Comparison of ENCODE assay signal across 13 mouse cellular contexts in genomic region chr3:82111986-82112385, GRCm38 (mm10). TPM values are rescaled to one million over a fixed set of nuclear protein-coding genes. Genes with fewer than 3 reads are reported as not detected.
DNase-seq lines count a peak whose midpoint lies in the region; ATAC-seq and TF ChIP-seq lines count a peak whose summit lies in the region.
"Had no signal": no experiment of that assay in that cellular context is flagged by ENCODE, and none has a peak within 500 bp of the region (broad histone marks: within the 10 kb centered on the region; RNA-seq: fewer than 3 reads in every experiment).

No protein-coding gene starts in this region.

- H3K9ac ChIP-seq in lung, embryonic 16.5 days (ENCODE audit: low read length) = no peak overlapping the region
- no peak overlapping the region for H3K9ac ChIP-seq in kidney, postnatal 0 days (ENCODE audit: low read depth, low read length)
- H3K9ac ChIP-seq in stomach, embryonic 16.5 days (ENCODE audit: low read length) = no peak overlapping the region
- no peak overlapping the region for H3K9ac ChIP-seq in liver, postnatal 0 days (replicated peaks)
- H3K9ac ChIP-seq: embryonic facial prominence, embryonic 13.5 days; hindbrain, embryonic 12.5 days; liver, embryonic 15.5 days had no signal

- H3K27ac ChIP-seq in lung, embryonic 16.5 days (ENCODE audit: low read length) = peak overlapping the region; percentile 81
- peak overlapping the region; percentile 77 for H3K27ac ChIP-seq in heart, embryonic 10.5 days
- peak overlapping the region; percentile 34; the same call in 1 of the 2 replicates for H3K27ac ChIP-seq in kidney, postnatal 0 days
- peak overlapping the region; percentile 25; the same call in 1 of the 2 replicates for H3K27ac ChIP-seq in stomach, embryonic 16.5 days (ENCODE audit: low read length)
- no peak overlapping the region for H3K27ac ChIP-seq in liver, postnatal 0 days (ENCODE audit: low read depth)
- H3K27ac ChIP-seq: embryonic facial prominence, embryonic 13.5 days; hindbrain, embryonic 12.5 days; liver, embryonic 15.5 days had no signal

- TF ChIP-seq EP300 in liver, postnatal 0 days (IDR thresholded peaks at IDR 0.05; ENCODE audit: low read depth) = no peak

- intact Hi-C loops in left cerebral cortex, postnatal 14 days (cut with DNase I) = no loop called here

- 27% methylated on average over 3 of the region's 3 CpGs for WGBS in lung, embryonic 16.5 days
- 18% methylated on average over 3 of the region's 3 CpGs for WGBS in heart, embryonic 10.5 days
- 60% methylated on average over 3 of the region's 3 CpGs for WGBS in kidney, postnatal 0 days
- 56% methylated on average over 3 of the region's 3 CpGs for WGBS in stomach, embryonic 16.5 days
- 56% methylated on average over 3 of the region's 3 CpGs for WGBS in liver, postnatal 0 days (ENCODE audit: insufficient replicate concordance)

- H3K4me3 ChIP-seq in lung, embryonic 16.5 days (ENCODE audit: low read length) = no peak overlapping the region
- peak overlapping the region; percentile 18; the same call in 1 of the 2 replicates for H3K4me3 ChIP-seq in heart, embryonic 10.5 days
- H3K4me3 ChIP-seq in kidney, postnatal 0 days (replicated peaks; ENCODE audit: low read depth, low read length) = no peak overlapping the region
- no peak overlapping the region for H3K4me3 ChIP-seq in stomach, embryonic 16.5 days (replicated peaks; ENCODE audit: low read length)
- no peak overlapping the region for H3K4me3 ChIP-seq in liver, postnatal 0 days (ENCODE audit: low read depth, low read length)
- H3K4me3 ChIP-seq: embryonic facial prominence, embryonic 13.5 days; hindbrain, embryonic 12.5 days; liver, embryonic 15.5 days had no signal

- H3K27me3 ChIP-seq in lung, embryonic 16.5 days (ENCODE audit: control insufficient read depth, insufficient read depth, low read depth, low read length) = no peaks in the 10 kb centered on the region
- no peaks in the 10 kb centered on the region for H3K27me3 ChIP-seq in heart, embryonic 10.5 days (ENCODE audit: insufficient read depth, poor library complexity, severe bottlenecking)
- H3K27me3 ChIP-seq in kidney, postnatal 0 days (ENCODE audit: insufficient read depth, low read length) = no peaks in the 10 kb centered on the region
- H3K27me3 ChIP-seq in stomach, embryonic 16.5 days (ENCODE audit: control insufficient read depth, insufficient read depth, low read length) = no peaks in the 10 kb centered on the region
- H3K27me3 ChIP-seq in liver, postnatal 0 days (ENCODE audit: insufficient read depth, low read length) = no peaks in the 10 kb centered on the region
- H3K27me3 ChIP-seq: embryonic facial prominence, embryonic 13.5 days; hindbrain, embryonic 12.5 days; liver, embryonic 15.5 days had no signal

- DNase-seq in lung, adult 18-20 months = no peak
- DNase-seq in heart, embryonic 10.5 days (ENCODE audit: low spot score) = no peak
- DNase-seq in kidney, postnatal 0 days (ENCODE audit: low spot score) = peak; percentile 32
- DNase-seq in gastrocnemius, postnatal 4 days (ENCODE audit: low spot score in 2 of 2) = no peak
- no peak for DNase-seq in liver, postnatal 0 days
- no peak for DNase-seq in left cerebral cortex, postnatal 14 days (ENCODE audit: low spot score in 2 of 2)
- DNase-seq: right cerebral cortex, postnatal 14 days; thymus, postnatal 4 days had no signal

- 0 out of 2 replicates have a peak, but pooled peaks cover 5% of the 10 kb centered on the region for H3K36me3 ChIP-seq in lung, embryonic 16.5 days (ENCODE audit: control insufficient read depth, insufficient read depth, low read length)
- H3K36me3 ChIP-seq in heart, embryonic 10.5 days = peaks cover 18% of the 10 kb centered on the region
- peaks cover 3% of the 10 kb centered on the region; the same call in 1 of the 2 replicates for H3K36me3 ChIP-seq in kidney, postnatal 0 days (ENCODE audit: insufficient read depth, low read length)
- no peaks in the 10 kb centered on the region for H3K36me3 ChIP-seq in stomach, embryonic 16.5 days (ENCODE audit: control insufficient read depth, insufficient read depth, low read length)
- H3K36me3 ChIP-seq in liver, postnatal 0 days (replicated peaks; ENCODE audit: insufficient read depth, low read length) = no peaks in the 10 kb centered on the region
- H3K36me3 ChIP-seq: embryonic facial prominence, embryonic 13.5 days; hindbrain, embryonic 12.5 days; liver, embryonic 15.5 days had no signal

- peak; percentile 91 for ATAC-seq in lung, embryonic 16.5 days (ENCODE audit: low read depth)
- no peak for ATAC-seq in kidney, postnatal 0 days (replicated peaks; ENCODE audit: low FRiP score, low read depth)
- no peak for ATAC-seq in stomach, embryonic 16.5 days (ENCODE audit: insufficient read depth, low FRiP score)
- ATAC-seq in liver, postnatal 0 days = no peak

- H3K4me1 ChIP-seq in lung, embryonic 16.5 days (replicated peaks; ENCODE audit: control insufficient read depth, insufficient read depth, low read length) = peaks cover 4% of the 10 kb centered on the region; the same call in 1 of the 2 replicates
- H3K4me1 ChIP-seq in heart, embryonic 10.5 days = peaks cover 16% of the 10 kb centered on the region
- no peaks in the 10 kb centered on the region for H3K4me1 ChIP-seq in kidney, postnatal 0 days (replicated peaks; ENCODE audit: insufficient read depth, low read length)
- H3K4me1 ChIP-seq in stomach, embryonic 16.5 days (ENCODE audit: control insufficient read depth, insufficient read depth, low read length) = no peaks in the 10 kb centered on the region
- H3K4me1 ChIP-seq in liver, postnatal 0 days (ENCODE audit: insufficient read depth) = peaks cover 5% of the 10 kb centered on the region; the same call in 1 of the 2 replicates
- H3K4me1 ChIP-seq: embryonic facial prominence, embryonic 13.5 days; hindbrain, embryonic 12.5 days; liver, embryonic 15.5 days had no signal

- TF ChIP-seq CTCF in kidney, postnatal 0 days (IDR thresholded peaks at IDR 0.05; ENCODE audit: low read depth) = no peak
- TF ChIP-seq CTCF in liver, postnatal 0 days (IDR thresholded peaks at IDR 0.05; ENCODE audit: low read depth) = no peak

- no peak overlapping the region for H3K4me2 ChIP-seq in lung, embryonic 16.5 days (ENCODE audit: low read depth, low read length)
- no peak overlapping the region for H3K4me2 ChIP-seq in kidney, postnatal 0 days (ENCODE audit: low read length)
- no peak overlapping the region for H3K4me2 ChIP-seq in stomach, embryonic 16.5 days (ENCODE audit: low read depth, low read length)
- no peak overlapping the region for H3K4me2 ChIP-seq in liver, postnatal 0 days (ENCODE audit: low read depth, low read length)
- H3K4me2 ChIP-seq: embryonic facial prominence, embryonic 13.5 days; hindbrain, embryonic 12.5 days; liver, embryonic 15.5 days had no signal

- no peaks in the 10 kb centered on the region for H3K9me3 ChIP-seq in lung, embryonic 16.5 days (ENCODE audit: control insufficient read depth, low read length)
- no peaks in the 10 kb centered on the region for H3K9me3 ChIP-seq in heart, embryonic 10.5 days
- H3K9me3 ChIP-seq in kidney, postnatal 0 days (replicated peaks; ENCODE audit: low read length) = no peaks in the 10 kb centered on the region
- H3K9me3 ChIP-seq in stomach, embryonic 16.5 days (replicated peaks; ENCODE audit: control insufficient read depth, low read length) = no peaks in the 10 kb centered on the region
- no peaks in the 10 kb centered on the region for H3K9me3 ChIP-seq in liver, postnatal 0 days (ENCODE audit: low read length)
- H3K9me3 ChIP-seq: embryonic facial prominence, embryonic 13.5 days; hindbrain, embryonic 12.5 days; liver, embryonic 15.5 days had no signal

RNA-seq across cellular contexts. Expression of gene Gucy1a1, which starts 33.6 kb away (rescaled TPM):
- polyA plus RNA-seq in lung, embryonic 16.5 days (2015; fragmentation: Nextera tagmentation; extraction: Ambion mirVana) = 100 and 110 TPM in 2 replicates
- polyA plus RNA-seq in heart, embryonic 10.5 days (2016; fragmentation: Nextera tagmentation; extraction: Ambion mirVana) = 33.5 and 39.3 TPM in 2 replicates
- 72.4 and 72.5 TPM in 2 replicates for polyA plus RNA-seq in kidney, postnatal 0 days (2015; fragmentation: Nextera tagmentation; extraction: Ambion mirVana)
- polyA plus RNA-seq in stomach, embryonic 16.5 days (2015; fragmentation: Nextera tagmentation; extraction: Ambion mirVana) = 47.5 and 53.3 TPM in 2 replicates
- total RNA-seq in gastrocnemius, postnatal 4 days (2021) = 10 to 100 TPM; 29.2 to 30.5 TPM
- 6.4 and 8.2 TPM in 2 replicates for polyA plus RNA-seq in liver, postnatal 0 days (2015; fragmentation: Nextera tagmentation; extraction: Ambion mirVana)
- 10 to 100 TPM; 77.6 to 78.0 TPM for total RNA-seq in left cerebral cortex, postnatal 14 days (2021)

RNA-seq across cellular contexts. Expression of gene Gucy1b1, which starts 37.5 kb away (rescaled TPM):
- polyA plus RNA-seq in lung, embryonic 16.5 days (2015; fragmentation: Nextera tagmentation; extraction: Ambion mirVana) = 83.5 and 88.9 TPM in 2 replicates
- 32.6 and 42.7 TPM in 2 replicates for polyA plus RNA-seq in heart, embryonic 10.5 days (2016; fragmentation: Nextera tagmentation; extraction: Ambion mirVana)
- polyA plus RNA-seq in kidney, postnatal 0 days (2015; fragmentation: Nextera tagmentation; extraction: Ambion mirVana) = 24.2 and 28.2 TPM in 2 replicates
- 53.1 and 53.9 TPM in 2 replicates for polyA plus RNA-seq in stomach, embryonic 16.5 days (2015; fragmentation: Nextera tagmentation; extraction: Ambion mirVana)
- total RNA-seq in gastrocnemius, postnatal 4 days (2021) = 10 to 100 TPM; 12.6 to 14.7 TPM
- polyA plus RNA-seq in liver, postnatal 0 days (2015; fragmentation: Nextera tagmentation; extraction: Ambion mirVana) = 6.9 and 7.7 TPM in 2 replicates
- total RNA-seq in left cerebral cortex, postnatal 14 days (2021) = 100 to 1,000 TPM; 193 to 201 TPM
